Mouse (Mus musculus) liver, embryonic 12.5 days (tissue): ENCODE results near the gene Ptk7. TPM values are rescaled to one million over a fixed set of nuclear protein-coding genes. Genes with fewer than 3 reads are reported as not detected.

Source experiments
- ATAC-seq: fragments of 200-750 bp; cut with Nextera tagmentation; 2 replicates; pipeline ENCODE4 v1.8.0; 2017; ENCODE audit warnings: moderate number of reproducible peaks, mild to moderate bottlenecking, moderate library complexity
- H3K27ac ChIP-seq: fragments of 300-500 bp; sonication (generic); 2 replicates; pipeline ENCODE4 v1.5.1; 2016; ENCODE audit warnings: mild to moderate bottlenecking
- H3K27me3 ChIP-seq: fragments of 300-500 bp; sonication (generic); replicated peaks from 2 replicates; pipeline ENCODE4 v1.6.1; 2016; ENCODE audit warnings: mild to moderate bottlenecking, moderate library complexity
- H3K36me3 ChIP-seq: fragments of 300-500 bp; sonication (generic); 2 replicates; pipeline ENCODE4 v1.6.1; 2016; ENCODE audit warnings: mild to moderate bottlenecking, moderate library complexity
- H3K4me1 ChIP-seq: fragments of 300-500 bp; sonication (generic); 2 replicates; pipeline ENCODE4 v1.6.1; 2016
- H3K4me2 ChIP-seq: fragments of 300-500 bp; sonication (generic); 2 replicates; pipeline ENCODE4 v1.6.1; 2016; ENCODE audit warnings: mild to moderate bottlenecking, moderate library complexity
- H3K4me3 ChIP-seq: fragments of 300-500 bp; sonication (generic); 2 replicates; pipeline ENCODE4 v1.5.1; 2016; ENCODE audit warnings: mild to moderate bottlenecking, moderate library complexity
- H3K9ac ChIP-seq: fragments of 300-500 bp; sonication (generic); 2 replicates; pipeline ENCODE4 v1.6.1; 2016; ENCODE audit warnings: mild to moderate bottlenecking, moderate library complexity
- H3K9me3 ChIP-seq: fragments of 300-500 bp; sonication (generic); replicated peaks from 2 replicates; pipeline ENCODE4 v1.6.1; 2016; ENCODE audit warnings: mild to moderate bottlenecking, moderate library complexity
- WGBS: fragments of 180-500 bp; shearing (Covaris S2); methylation state at CpG from one replicate; pipeline ENCODE4 v1.1.7; 2016; ENCODE audit not compliant: insufficient replicate concordance; 5-methylcytosine and 5-hydroxymethylcytosine counted together
- polyA plus RNA-seq: library from polyadenylated mRNA; unstranded; fragments of >200 nt; fragmentation: Nextera tagmentation; extraction: Ambion mirVana; gene quantifications from 2 replicates; pipeline ENCODE4 v1.2.1, GENCODE M21; 2016

Ptk7 gene
- polyA plus RNA-seq, 1 experiment from 2014 or later, result 17.7 TPM

- no peak overlapping the region for H3K27ac ChIP-seq
- no peaks in the 10 kb centered on the region for H3K9me3 ChIP-seq
- no peaks in the 10 kb centered on the region; the same call in 1 of the 2 replicates for H3K36me3 ChIP-seq
- H3K4me1 ChIP-seq, result peaks cover 33% of the 10 kb centered on the region
- WGBS, result 67% methylated on average over 2 of the region's 2 CpGs
- H3K9ac ChIP-seq, result no peak overlapping the region
- ATAC-seq, result no peak
- no peak overlapping the region for H3K4me3 ChIP-seq
- no peak overlapping the region for H3K4me2 ChIP-seq
- H3K27me3 ChIP-seq, result no peaks in the 10 kb centered on the region
Observed at GRCm38 (mm10) chr17:46600569-46600968, 28.7 kb downstream of the Ptk7 start.

DNA sequence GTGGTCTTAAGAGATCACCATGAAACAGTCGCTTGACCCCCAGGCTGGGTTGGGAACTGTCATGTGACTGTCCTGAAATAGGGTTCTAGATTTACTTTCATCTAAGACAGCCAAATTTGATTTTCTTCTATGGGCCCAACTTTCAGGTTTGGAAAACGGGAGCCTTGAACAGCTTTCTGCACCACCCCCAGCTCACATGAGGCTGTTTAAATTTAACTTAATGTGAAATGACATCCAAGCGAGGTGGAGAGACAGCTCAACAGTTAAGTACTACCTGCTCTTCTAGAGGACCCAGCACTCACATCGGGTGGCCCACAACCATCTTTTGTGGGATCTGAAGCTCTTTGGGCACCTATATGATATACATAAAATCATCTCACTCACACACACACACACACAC lies 30.3 kb downstream of the Ptk7 start:
- H3K4me1 ChIP-seq, result peaks cover 36% of the 10 kb centered on the region
- no peak overlapping the region for H3K9ac ChIP-seq
- WGBS, result 71% methylated on average over 4 of the region's 4 CpGs
- H3K27ac ChIP-seq, result no peak overlapping the region
- no peak for ATAC-seq
- no peak overlapping the region for H3K4me3 ChIP-seq
- H3K36me3 ChIP-seq, result no peaks in the 10 kb centered on the region; the same call in 1 of the 2 replicates
- H3K4me2 ChIP-seq, result no peak overlapping the region
- H3K9me3 ChIP-seq, result no peaks in the 10 kb centered on the region
- H3K27me3 ChIP-seq, result no peaks in the 10 kb centered on the region

- no peaks in the 10 kb centered on the region for H3K27me3 ChIP-seq
- WGBS, result 50% methylated on average over 11 of the region's 11 CpGs
- peaks cover 36% of the 10 kb centered on the region for H3K4me1 ChIP-seq
- H3K36me3 ChIP-seq, result no peaks in the 10 kb centered on the region; the same call in 1 of the 2 replicates
- no peak overlapping the region for H3K27ac ChIP-seq
- H3K9ac ChIP-seq, result no peak overlapping the region
- no peak overlapping the region for H3K4me3 ChIP-seq
- ATAC-seq, result no peak
- H3K4me2 ChIP-seq, result no peak overlapping the region
- H3K9me3 ChIP-seq, result no peaks in the 10 kb centered on the region
Observed at GRCm38 (mm10) chr17:46597956-46598355, 31.3 kb downstream of the Ptk7 start.

GRCm38 (mm10) chr17:46595336-46595735 lies 34.0 kb downstream of the Ptk7 start:
- Histone ChIP-seq H3K9ac (no peak overlapping the region), H3K27me3 (no peaks in the 10 kb centered on the region), H3K4me1 (peaks cover 23% of the 10 kb centered on the region), H3K36me3 (no peaks in the 10 kb centered on the region; the same call in 1 of the 2 replicates), H3K9me3 (no peaks in the 10 kb centered on the region), H3K27ac (no peak overlapping the region), H3K4me3 (no peak overlapping the region), H3K4me2 (no peak overlapping the region)
- WGBS, result 80% methylated on average over 6 of the region's 6 CpGs
- no peak for ATAC-seq

- Histone ChIP-seq H3K27me3 (no peaks in the 10 kb centered on the region), H3K4me2 (no peak overlapping the region), H3K4me3 (no peak overlapping the region), H3K9me3 (no peaks in the 10 kb centered on the region), H3K27ac (no peak overlapping the region), H3K36me3 (peaks cover 4% of the 10 kb centered on the region), H3K9ac (no peak overlapping the region), H3K4me1 (peaks cover 30% of the 10 kb centered on the region)
- 59% methylated on average over 9 of the region's 9 CpGs for WGBS
- ATAC-seq, result peak; percentile 3; the same call in 1 of the 2 replicates
Observed at GRCm38 (mm10) chr17:46594606-46595005, 34.7 kb downstream of the Ptk7 start.

DNA sequence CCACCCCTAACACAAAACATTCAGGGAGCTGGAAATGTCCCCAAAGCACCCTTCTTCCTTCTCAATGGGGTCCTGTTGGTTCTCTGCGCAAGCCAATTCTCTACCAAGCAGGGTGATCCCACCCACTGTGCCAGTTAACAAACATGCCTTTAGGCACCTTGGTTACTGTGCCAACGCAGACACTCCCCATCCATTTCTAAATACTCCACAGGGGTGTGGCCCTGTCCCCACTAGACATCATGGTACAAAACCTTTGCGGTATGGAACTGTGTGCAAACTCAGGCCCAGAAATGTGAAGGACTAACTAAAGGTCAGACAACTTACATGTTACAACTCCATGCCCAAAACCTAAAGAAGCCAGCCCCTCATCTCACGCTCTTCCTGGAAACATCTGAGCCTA lies 36.2 kb downstream of the Ptk7 start:
- 86% methylated on average over 4 of the region's 4 CpGs for WGBS
- Histone ChIP-seq H3K27me3 (no peaks in the 10 kb centered on the region), H3K9me3 (no peaks in the 10 kb centered on the region), H3K9ac (no peak overlapping the region), H3K27ac (no peak overlapping the region), H3K4me1 (peaks cover 39% of the 10 kb centered on the region), H3K4me2 (no peak overlapping the region), H3K4me3 (no peak overlapping the region), H3K36me3 (peaks cover 4% of the 10 kb centered on the region)
- no peak for ATAC-seq

GRCm38 (mm10) chr17:46591406-46591805 lies 37.9 kb downstream of the Ptk7 start:
- ATAC-seq, result no peak
- no peaks in the 10 kb centered on the region for H3K27me3 ChIP-seq
- H3K4me3 ChIP-seq, result no peak overlapping the region
- no peak overlapping the region for H3K9ac ChIP-seq
- 81% methylated on average over 19 of the region's 19 CpGs for WGBS
- H3K27ac ChIP-seq, result no peak overlapping the region
- H3K4me2 ChIP-seq, result no peak overlapping the region
- no peaks in the 10 kb centered on the region for H3K9me3 ChIP-seq
- peaks cover 34% of the 10 kb centered on the region; the same call in 1 of the 2 replicates for H3K4me1 ChIP-seq
- H3K36me3 ChIP-seq, result peaks cover 4% of the 10 kb centered on the region; the same call in 1 of the 2 replicates

GRCm38 (mm10) chr17:46590439-46590838 lies 38.9 kb downstream of the Ptk7 start:
- Histone ChIP-seq H3K4me3 (no peak overlapping the region), H3K9me3 (no peaks in the 10 kb centered on the region), H3K27me3 (no peaks in the 10 kb centered on the region), H3K4me1 (peaks cover 34% of the 10 kb centered on the region; the same call in 1 of the 2 replicates), H3K36me3 (peaks cover 11% of the 10 kb centered on the region), H3K4me2 (no peak overlapping the region), H3K27ac (peak overlapping the region; percentile 67), H3K9ac (no peak overlapping the region)
- ATAC-seq, result peak; percentile 52
- 68% methylated on average over 7 of the region's 7 CpGs for WGBS

- H3K27ac ChIP-seq, result no peak overlapping the region; the same call in 1 of the 2 replicates
Observed at GRCm38 (mm10) chr17:46589635-46590314, 39.5 kb downstream of the Ptk7 start.

DNA sequence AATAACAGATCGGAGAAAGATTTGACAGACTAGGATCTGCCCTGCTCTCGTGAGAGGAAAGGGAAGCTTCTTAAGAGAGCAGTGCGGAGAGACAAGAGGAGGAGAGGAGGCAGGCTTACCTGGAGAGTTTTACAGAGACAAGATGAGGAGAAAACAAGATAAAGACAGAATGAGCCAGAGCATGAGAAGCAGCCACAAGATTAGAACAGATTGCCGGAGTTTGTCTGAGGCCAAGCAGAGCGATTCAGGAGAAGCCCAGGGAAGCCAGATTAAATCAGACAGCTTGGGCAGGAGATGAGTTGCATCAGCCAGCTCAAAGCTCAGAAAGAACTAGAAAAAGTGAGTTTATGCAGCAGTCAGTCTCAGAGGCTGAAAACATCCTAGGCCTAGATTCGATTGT lies 40.4 kb downstream of the Ptk7 start:
- peaks cover 25% of the 10 kb centered on the region; the same call in 1 of the 2 replicates for H3K4me1 ChIP-seq
- H3K9ac ChIP-seq, result no peak overlapping the region
- WGBS, result 66% methylated on average over 6 of the region's 6 CpGs
- H3K27me3 ChIP-seq, result no peaks in the 10 kb centered on the region
- H3K9me3 ChIP-seq, result no peaks in the 10 kb centered on the region
- ATAC-seq, result no peak
- no peak overlapping the region for H3K4me3 ChIP-seq
- H3K27ac ChIP-seq, result no peak overlapping the region
- no peak overlapping the region for H3K4me2 ChIP-seq
- peaks cover 11% of the 10 kb centered on the region for H3K36me3 ChIP-seq

More at GRCm38 (mm10) chr17:46589635-46590314, 39.5 kb downstream of the Ptk7 start:
- H3K4me3 ChIP-seq, result no peak overlapping the region
- no peaks in the 10 kb centered on the region for H3K27me3 ChIP-seq
- no peak overlapping the region for H3K4me2 ChIP-seq
- peaks cover 29% of the 10 kb centered on the region; the same call in 1 of the 2 replicates for H3K4me1 ChIP-seq
- H3K9ac ChIP-seq, result no peak overlapping the region
- WGBS, result 81% methylated on average over 16 of the region's 16 CpGs
- ATAC-seq, result peak; percentile 18; the same call in 1 of the 2 replicates
- peaks cover 11% of the 10 kb centered on the region for H3K36me3 ChIP-seq
- no peaks in the 10 kb centered on the region for H3K9me3 ChIP-seq

DNA sequence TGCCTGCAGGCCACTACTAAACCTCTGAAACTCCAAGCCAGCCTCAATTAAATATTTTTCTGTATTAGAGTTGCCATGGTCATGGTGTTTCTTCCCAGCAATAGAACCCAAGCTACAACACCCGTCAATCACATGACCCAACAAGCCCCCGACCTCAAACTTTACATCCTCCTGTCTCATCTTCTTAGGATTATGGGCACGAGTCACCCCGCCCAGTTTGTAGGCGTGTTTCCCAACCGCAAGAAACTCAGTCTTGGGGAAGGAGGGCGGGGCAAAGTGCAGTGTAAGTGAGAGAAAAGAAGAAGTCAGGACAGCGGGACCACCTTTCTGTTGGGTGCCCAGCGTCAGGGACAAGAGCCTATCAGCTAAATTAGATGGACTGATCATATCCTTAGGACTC lies 41.1 kb downstream of the Ptk7 start:
- 25% methylated on average over 9 of the region's 9 CpGs for WGBS
- Histone ChIP-seq H3K9me3 (no peaks in the 10 kb centered on the region), H3K4me3 (no peak overlapping the region), H3K36me3 (peaks cover 11% of the 10 kb centered on the region), H3K4me2 (no peak overlapping the region), H3K4me1 (peaks cover 25% of the 10 kb centered on the region; the same call in 1 of the 2 replicates), H3K27me3 (no peaks in the 10 kb centered on the region), H3K27ac (no peak overlapping the region), H3K9ac (no peak overlapping the region)
- ATAC-seq, result no peak

GRCm38 (mm10) chr17:46586327-46586726 lies 43.0 kb downstream of the Ptk7 start:
- no peak overlapping the region for H3K4me3 ChIP-seq
- no peaks in the 10 kb centered on the region for H3K9me3 ChIP-seq
- H3K4me1 ChIP-seq, result peaks cover 25% of the 10 kb centered on the region; the same call in 1 of the 2 replicates
- no peak for ATAC-seq
- peaks cover 15% of the 10 kb centered on the region for H3K36me3 ChIP-seq
- H3K27me3 ChIP-seq, result no peaks in the 10 kb centered on the region
- no peak overlapping the region for H3K4me2 ChIP-seq
- 69% methylated on average over 8 of the region's 8 CpGs for WGBS
- no peak overlapping the region for H3K9ac ChIP-seq
- H3K27ac ChIP-seq, result no peak overlapping the region
